Mouse (Mus musculus) thymus, adult 18-20 months (tissue): Measurements from ENCODE around the gene Fam71d.

Source experiments
- DNase-seq, 2 experiments: peaks; one replicate each; pipeline ENCODE4 v3.0.0; 2022; ENCODE audit warnings: mixed read lengths in 2 of 2

Gene Fam71d

GRCm38 (mm10) chr12:78691325-78691724 is at the start of gene Fam71d:
TSS of gene Fam71d (plus strand) at chr12:78691535.
- no peak for DNase-seq

- no peak for DNase-seq
These were observed 47.6 kb upstream of the Fam71d start for GRCm38 (mm10) chr12:78643691-78644090.

GRCm38 (mm10) chr12:78645282-78645681 is 46.1 kb upstream of the Fam71d start:
- no peak for DNase-seq

GRCm38 (mm10) chr12:78659718-78660304 is 31.5 kb upstream of the Fam71d start:
- DNase-seq: no peak

- no peak for DNase-seq
These were observed 13.1 kb upstream of the Fam71d start for GRCm38 (mm10) chr12:78678101-78678806.

GRCm38 (mm10) chr12:78678807-78679189 is 12.5 kb upstream of the Fam71d start:
- no peak for DNase-seq

GRCm38 (mm10) chr12:78681048-78681447 is 10.3 kb upstream of the Fam71d start:
- DNase-seq: no peak

- no peak for DNase-seq
These were observed 9.1 kb upstream of the Fam71d start for GRCm38 (mm10) chr12:78682279-78682678.

- DNase-seq: no peak
These were observed 5.6 kb upstream of the Fam71d start for GRCm38 (mm10) chr12:78685669-78686215.

- no peak for DNase-seq
These were observed 2.5 kb upstream of the Fam71d start for GRCm38 (mm10) chr12:78688876-78689275.

GRCm38 (mm10) chr12:78693281-78693680 is 1.9 kb downstream of the Fam71d start:
- DNase-seq: no peak

GRCm38 (mm10) chr12:78717783-78718182 is 26.4 kb downstream of the Fam71d start:
- DNase-seq: no peak

GRCm38 (mm10) chr12:78727723-78728122 is 36.4 kb downstream of the Fam71d start:
- no peak for DNase-seq

- DNase-seq: no peak
These were observed 48.3 kb downstream of the Fam71d start for GRCm38 (mm10) chr12:78739633-78740032.

GRCm38 (mm10) chr12:78740289-78740688 is 49.0 kb downstream of the Fam71d start:
- no peak for DNase-seq

GRCm38 (mm10) chr12:78746226-78746625 is 54.9 kb downstream of the Fam71d start:
- DNase-seq: no peak

GRCm38 (mm10) chr12:78747406-78747805 is 56.1 kb downstream of the Fam71d start:
- DNase-seq: no peak

- no peak for DNase-seq
These were observed 56.8 kb downstream of the Fam71d start for GRCm38 (mm10) chr12:78748113-78748512.

- peak; percentile 95 for DNase-seq
These were observed 57.4 kb downstream of the Fam71d start, which contains the start of gene Mpp5 for GRCm38 (mm10) chr12:78748557-78749377. TSS of gene Mpp5 (plus strand) at chr12:78748907.

GRCm38 (mm10) chr12:78749378-78749801 is 58.1 kb downstream of the Fam71d start:
- DNase-seq: peak; percentile 33 to 39

- DNase-seq: no peak
These were observed 70.6 kb downstream of the Fam71d start for GRCm38 (mm10) chr12:78761979-78762378.

GRCm38 (mm10) chr12:78769031-78769713 is 77.8 kb downstream of the Fam71d start:
- no peak for DNase-seq

- no peak for DNase-seq
These were observed 81.9 kb downstream of the Fam71d start for GRCm38 (mm10) chr12:78773211-78773610.
